Mouse (Mus musculus) liver, embryonic 12.5 days (tissue): Measurements from ENCODE around the gene Inafm2. TPM values are rescaled to one million over a fixed set of nuclear protein-coding genes. Genes with fewer than 3 reads are reported as not detected.

Source experiments
- ATAC-seq: fragments of 200-750 bp; cut with Nextera tagmentation; 2 replicates; pipeline ENCODE4 v1.8.0; 2017; ENCODE audit warnings: moderate number of reproducible peaks, mild to moderate bottlenecking, moderate library complexity
- H3K27ac ChIP-seq: fragments of 300-500 bp; sonication (generic); 2 replicates; pipeline ENCODE4 v1.5.1; 2016; ENCODE audit warnings: mild to moderate bottlenecking
- H3K27me3 ChIP-seq: fragments of 300-500 bp; sonication (generic); replicated peaks from 2 replicates; pipeline ENCODE4 v1.6.1; 2016; ENCODE audit warnings: mild to moderate bottlenecking, moderate library complexity
- H3K36me3 ChIP-seq: fragments of 300-500 bp; sonication (generic); 2 replicates; pipeline ENCODE4 v1.6.1; 2016; ENCODE audit warnings: mild to moderate bottlenecking, moderate library complexity
- H3K4me1 ChIP-seq: fragments of 300-500 bp; sonication (generic); 2 replicates; pipeline ENCODE4 v1.6.1; 2016
- H3K4me2 ChIP-seq: fragments of 300-500 bp; sonication (generic); 2 replicates; pipeline ENCODE4 v1.6.1; 2016; ENCODE audit warnings: mild to moderate bottlenecking, moderate library complexity
- H3K4me3 ChIP-seq: fragments of 300-500 bp; sonication (generic); 2 replicates; pipeline ENCODE4 v1.5.1; 2016; ENCODE audit warnings: mild to moderate bottlenecking, moderate library complexity
- H3K9ac ChIP-seq: fragments of 300-500 bp; sonication (generic); 2 replicates; pipeline ENCODE4 v1.6.1; 2016; ENCODE audit warnings: mild to moderate bottlenecking, moderate library complexity
- H3K9me3 ChIP-seq: fragments of 300-500 bp; sonication (generic); replicated peaks from 2 replicates; pipeline ENCODE4 v1.6.1; 2016; ENCODE audit warnings: mild to moderate bottlenecking, moderate library complexity
- WGBS: fragments of 180-500 bp; shearing (Covaris S2); methylation state at CpG from one replicate; pipeline ENCODE4 v1.1.7; 2016; ENCODE audit not compliant: insufficient replicate concordance; 5-methylcytosine and 5-hydroxymethylcytosine counted together
- polyA plus RNA-seq: library from polyadenylated mRNA; unstranded; fragments of >200 nt; fragmentation: Nextera tagmentation; extraction: Ambion mirVana; gene quantifications from 2 replicates; pipeline ENCODE4 v1.2.1, GENCODE M21; 2016

The Inafm2 gene
- polyA plus RNA-seq, 1 experiment from 2014 or later = 23.1 TPM

GRCm38 (mm10) chr2:118762784-118763148 lies 17.2 kb downstream of the Inafm2 start:
- ATAC-seq = peak; percentile 45
- Histone ChIP-seq H3K9ac (peak overlapping the region; percentile 56; the same call in 1 of the 2 replicates), H3K9me3 (no peaks in the 10 kb centered on the region), H3K4me1 (peaks cover 53% of the 10 kb centered on the region), H3K36me3 (no peaks in the 10 kb centered on the region), H3K4me3 (peak overlapping the region; percentile 24; the same call in 1 of the 2 replicates), H3K4me2 (peak overlapping the region; percentile 68), H3K27me3 (peaks cover 40% of the 10 kb centered on the region), H3K27ac (peak overlapping the region; percentile 73)
- 11% methylated on average over 10 of the region's 10 CpGs for WGBS

DNA sequence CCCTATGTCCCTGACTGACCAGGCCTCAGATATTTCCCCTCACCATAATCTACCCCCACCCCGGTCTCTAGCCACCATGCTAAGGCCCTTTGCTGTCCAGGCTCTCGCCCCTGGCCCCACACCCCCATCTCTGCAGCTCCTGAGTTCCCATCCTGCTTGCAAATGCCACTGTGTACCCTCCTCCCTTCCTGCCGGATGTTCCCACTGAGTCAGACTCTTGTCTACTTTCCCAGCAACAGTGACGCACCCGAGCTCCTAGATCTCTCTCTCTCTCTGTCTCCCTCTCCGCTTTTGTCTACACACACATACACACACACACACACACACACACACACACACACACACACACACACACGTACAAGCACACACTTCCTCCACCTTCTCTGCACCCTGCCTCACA lies 17.9 kb downstream of the Inafm2 start:
- Histone ChIP-seq H3K4me2 (no peak overlapping the region), H3K9me3 (no peaks in the 10 kb centered on the region), H3K27ac (peak overlapping the region; percentile 73), H3K9ac (no peak overlapping the region), H3K4me3 (no peak overlapping the region), H3K27me3 (peaks cover 34% of the 10 kb centered on the region), H3K4me1 (peaks cover 53% of the 10 kb centered on the region), H3K36me3 (no peaks in the 10 kb centered on the region)
- no peak for ATAC-seq
- 57% methylated on average over 7 of the region's 7 CpGs for WGBS

- H3K27ac ChIP-seq = peak overlapping the region; percentile 33; the same call in 1 of the 2 replicates
- H3K9me3 ChIP-seq = no peaks in the 10 kb centered on the region
- H3K9ac ChIP-seq = no peak overlapping the region
- H3K4me3 ChIP-seq = no peak overlapping the region
- no peaks in the 10 kb centered on the region for H3K36me3 ChIP-seq
- H3K4me1 ChIP-seq = peaks cover 50% of the 10 kb centered on the region
- peaks cover 27% of the 10 kb centered on the region for H3K27me3 ChIP-seq
- peak overlapping the region; percentile 34 for H3K4me2 ChIP-seq
- WGBS = 21% methylated on average over 11 of the region's 11 CpGs
- no peak for ATAC-seq
These were observed 18.7 kb downstream of the Inafm2 start for GRCm38 (mm10) chr2:118764094-118764831.

- no peak overlapping the region for H3K9ac ChIP-seq
These were observed 19.3 kb downstream of the Inafm2 start for GRCm38 (mm10) chr2:118764875-118765274.

GRCm38 (mm10) chr2:118766041-118767033 lies 20.8 kb downstream of the Inafm2 start:
- H3K4me1 ChIP-seq = peaks cover 36% of the 10 kb centered on the region
- H3K9me3 ChIP-seq = no peaks in the 10 kb centered on the region
- no peaks in the 10 kb centered on the region for H3K36me3 ChIP-seq
- WGBS = 60% methylated on average over 10 of the region's 10 CpGs
- peaks cover 21% of the 10 kb centered on the region for H3K27me3 ChIP-seq
- no peak overlapping the region for H3K27ac ChIP-seq
- H3K4me2 ChIP-seq = no peak overlapping the region
- H3K4me3 ChIP-seq = no peak overlapping the region
- H3K9ac ChIP-seq = no peak overlapping the region; the same call in 1 of the 2 replicates
- no peak for ATAC-seq

More at GRCm38 (mm10) chr2:118764875-118765274, 19.3 kb downstream of the Inafm2 start:
- Histone ChIP-seq H3K4me1 (peaks cover 44% of the 10 kb centered on the region), H3K27me3 (peaks cover 22% of the 10 kb centered on the region), H3K4me2 (no peak overlapping the region), H3K36me3 (no peaks in the 10 kb centered on the region), H3K9me3 (no peaks in the 10 kb centered on the region), H3K27ac (no peak overlapping the region), H3K4me3 (no peak overlapping the region)
- 80% methylated on average over 5 of the region's 5 CpGs for WGBS
- no peak for ATAC-seq

- H3K27me3 ChIP-seq = peaks cover 49% of the 10 kb centered on the region
- H3K4me2 ChIP-seq = no peak within 1 kb of the TSS
- H3K9ac ChIP-seq = no peak within 1 kb of the TSS
- no peaks in the 10 kb centered on the region for H3K36me3 ChIP-seq
- no peak within 1 kb of the TSS for H3K4me3 ChIP-seq
- no peaks in the 10 kb centered on the region for H3K4me1 ChIP-seq
- ATAC-seq = 0 out of 2 replicates have a peak, but pooled peaks have one; percentile 21
- no peaks in the 10 kb centered on the region for H3K9me3 ChIP-seq
- WGBS = 57% methylated on average over 6 of the region's 6 CpGs
- no peak within 1 kb of the TSS for H3K27ac ChIP-seq
These were observed 26.8 kb downstream of the Inafm2 start, which contains the start of gene Phgr1 for GRCm38 (mm10) chr2:118772158-118772874. TSS of gene Phgr1 (plus strand) at chr2:118772769.

- Histone ChIP-seq H3K36me3 (no peaks in the 10 kb centered on the region), H3K4me1 (peaks cover 8% of the 10 kb centered on the region), H3K9ac (no peak overlapping the region), H3K27me3 (peaks cover 61% of the 10 kb centered on the region), H3K4me3 (no peak overlapping the region), H3K27ac (no peak overlapping the region), H3K4me2 (no peak overlapping the region), H3K9me3 (no peaks in the 10 kb centered on the region)
- 45% methylated on average over 2 of the region's 2 CpGs for WGBS
- no peak for ATAC-seq
These were observed 29.0 kb downstream of the Inafm2 start for GRCm38 (mm10) chr2:118774536-118774935.

- H3K27me3 ChIP-seq = peaks cover 69% of the 10 kb centered on the region
- no peaks in the 10 kb centered on the region for H3K36me3 ChIP-seq
- H3K4me3 ChIP-seq = no peak overlapping the region
- no peak overlapping the region for H3K9ac ChIP-seq
- H3K9me3 ChIP-seq = no peaks in the 10 kb centered on the region
- no peak overlapping the region for H3K27ac ChIP-seq
- WGBS = 57% methylated on average over 1 of the region's 1 CpGs
- no peak for ATAC-seq
- peaks cover 15% of the 10 kb centered on the region for H3K4me1 ChIP-seq
- no peak overlapping the region for H3K4me2 ChIP-seq
These were observed 29.8 kb downstream of the Inafm2 start for GRCm38 (mm10) chr2:118775396-118775795.

- no peak overlapping the region for H3K9ac ChIP-seq
- no peak overlapping the region for H3K4me3 ChIP-seq
- H3K9me3 ChIP-seq = no peaks in the 10 kb centered on the region
- H3K4me1 ChIP-seq = peaks cover 15% of the 10 kb centered on the region
- H3K27me3 ChIP-seq = peaks cover 70% of the 10 kb centered on the region
- H3K36me3 ChIP-seq = no peaks in the 10 kb centered on the region
- H3K27ac ChIP-seq = no peak overlapping the region
- ATAC-seq = no peak
- H3K4me2 ChIP-seq = no peak overlapping the region
- 77% methylated on average over 3 of the region's 4 CpGs for WGBS
These were observed 30.3 kb downstream of the Inafm2 start for GRCm38 (mm10) chr2:118775846-118776245.

DNA sequence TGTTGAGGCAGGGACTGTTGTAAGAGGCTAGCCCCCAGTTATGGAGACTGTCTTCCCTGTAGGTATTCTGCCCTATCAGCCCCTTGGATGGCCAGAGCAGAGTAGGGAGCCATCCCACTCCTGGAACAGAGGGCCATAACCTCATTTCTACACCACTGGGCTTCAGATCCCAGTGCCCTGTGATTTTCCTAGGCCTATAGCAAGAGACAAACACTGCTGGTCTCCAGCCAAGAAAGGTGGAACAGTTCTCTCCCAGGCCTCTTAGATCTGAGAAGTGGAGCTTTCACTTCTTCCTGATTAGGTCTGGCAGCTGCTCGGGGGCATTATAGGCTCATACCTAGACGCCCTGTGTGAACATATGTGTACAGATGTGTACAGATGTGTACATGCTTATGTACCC lies 30.7 kb downstream of the Inafm2 start:
- no peak for ATAC-seq
- no peak overlapping the region for H3K27ac ChIP-seq
- WGBS = 51% methylated on average over 2 of the region's 2 CpGs

GRCm38 (mm10) chr2:118778418-118778817 lies 32.9 kb downstream of the Inafm2 start:
- 54% methylated on average over 4 of the region's 4 CpGs for WGBS
- Histone ChIP-seq H3K4me1 (peaks cover 25% of the 10 kb centered on the region), H3K4me2 (no peak overlapping the region), H3K9me3 (no peaks in the 10 kb centered on the region), H3K27me3 (peaks cover 58% of the 10 kb centered on the region), H3K36me3 (no peaks in the 10 kb centered on the region), H3K27ac (no peak overlapping the region), H3K4me3 (no peak overlapping the region), H3K9ac (no peak overlapping the region)
- ATAC-seq = no peak

More for the DNA sequence above, 30.7 kb downstream of the Inafm2 start:
- Histone ChIP-seq H3K27me3 (peaks cover 70% of the 10 kb centered on the region), H3K4me1 (peaks cover 15% of the 10 kb centered on the region), H3K4me3 (no peak overlapping the region), H3K4me2 (no peak overlapping the region), H3K9ac (no peak overlapping the region), H3K36me3 (no peaks in the 10 kb centered on the region), H3K9me3 (no peaks in the 10 kb centered on the region)
